Mouse (Mus musculus): ENCODE results near the gene Brms1.

- TF ChIP-seq MEF2A (IDR thresholded peaks at IDR 0.05; ENCODE audit: borderline replicate concordance, low read depth, low read length) (no peak), CTCF (conservative IDR thresholded peaks at IDR 0.05 in 1 of 2, IDR thresholded peaks at IDR 0.05 in 1 of 2; ENCODE audit: low read depth in 2 of 2, low read length in 2 of 2) (no peak), ZC3H11A (IDR thresholded peaks at IDR 0.05; ENCODE audit: low read depth, low read length) (no peak), SMC3 (IDR thresholded peaks at IDR 0.05; ENCODE audit: low read depth, low read length) (no peak), UBTF (IDR thresholded peaks at IDR 0.05; ENCODE audit: low read depth, low read length) (no peak), CHD2 (IDR thresholded peaks at IDR 0.05; ENCODE audit: low read length) (no peak), POLR2A (IDR thresholded peaks at IDR 0.05; ENCODE audit: low read depth, low read length) (no peak), ETS1 (conservative IDR thresholded peaks at IDR 0.05; ENCODE audit: low read depth, low read length) (no peak), MAX (IDR thresholded peaks at IDR 0.05; ENCODE audit: low read length) (no peak), MAFK (IDR thresholded peaks at IDR 0.05; ENCODE audit: insufficient replicate concordance, low read length) (no peak), EP300 (IDR thresholded peaks at IDR 0.05; ENCODE audit: low read length) (no peak), MAZ (IDR thresholded peaks at IDR 0.05; ENCODE audit: low read depth, low read length) (no peak), KAT2A (IDR thresholded peaks at IDR 0.05; ENCODE audit: insufficient replicate concordance, low read length) (no peak), JUN (IDR thresholded peaks at IDR 0.05; ENCODE audit: insufficient read depth, low read depth, low read length) (no peak)
Observed at GRCm38 (mm10) chr19:5062041-5062440, 20.9 kb downstream of the Brms1 start.

All from CH12.LX (cell line).